Mouse (Mus musculus) forebrain, embryonic 11.5 days (tissue): ENCODE data around the gene Pkp4. TPM values are rescaled to one million over a fixed set of nuclear protein-coding genes. Genes with fewer than 3 reads are reported as not detected.

Source experiments
- ATAC-seq: fragments of 200-750 bp; cut with Nextera tagmentation; replicated peaks from 2 replicates; pipeline ENCODE4 v1.8.0; 2017; ENCODE audit warnings: moderate TSS enrichment; ENCODE audit not compliant: low FRiP score
- DNase-seq: peaks from one replicate; pipeline ENCODE4 v3.0.0-alpha.2; 2017; ENCODE audit warnings: low spot score
- H3K27ac ChIP-seq: fragments of 300-500 bp; sonication (generic); 2 replicates; pipeline ENCODE4 v1.5.1; 2014; ENCODE audit warnings: low read depth, low read length
- H3K27me3 ChIP-seq: fragments of 300-500 bp; sonication (generic); 2 replicates; pipeline ENCODE4 v1.6.1; 2014; ENCODE audit warnings: mild to moderate bottlenecking, low read length, mixed read lengths; ENCODE audit not compliant: control insufficient read depth, insufficient read depth
- H3K36me3 ChIP-seq: fragments of 300-500 bp; sonication (generic); 2 replicates; pipeline ENCODE4 v1.6.1; 2014; ENCODE audit warnings: mild to moderate bottlenecking, low read length, moderate library complexity, mixed read lengths; ENCODE audit not compliant: control insufficient read depth, insufficient read depth
- H3K4me1 ChIP-seq: fragments of 300-500 bp; sonication (generic); replicated peaks from 2 replicates; pipeline ENCODE4 v1.6.1; 2014; ENCODE audit warnings: low read length, mixed read lengths; ENCODE audit not compliant: control insufficient read depth, insufficient read depth
- H3K4me2 ChIP-seq: fragments of 300-500 bp; sonication (generic); 2 replicates; pipeline ENCODE4 v1.6.1; 2014; ENCODE audit warnings: low read depth, mild to moderate bottlenecking, low read length, moderate library complexity, mixed read lengths; ENCODE audit not compliant: severe bottlenecking
- H3K4me3 ChIP-seq: fragments of 300-500 bp; sonication (generic); 2 replicates; pipeline ENCODE4 v1.5.1; 2014; ENCODE audit warnings: low read depth, low read length
- H3K9ac ChIP-seq: fragments of 300-500 bp; sonication (generic); 2 replicates; pipeline ENCODE4 v1.6.1; 2014; ENCODE audit warnings: low read length
- H3K9me3 ChIP-seq: fragments of 300-500 bp; sonication (generic); 2 replicates; pipeline ENCODE4 v1.6.1; 2016; ENCODE audit warnings: low read length, mixed read lengths; ENCODE audit not compliant: control insufficient read depth
- WGBS: fragments of 180-500 bp; shearing (Covaris S2); extraction: QIAGEN DNeasy Blood & Tissue Kit; methylation state at CpG from one replicate; pipeline ENCODE4 v1.1.7; 2014; 5-methylcytosine and 5-hydroxymethylcytosine counted together
- polyA plus RNA-seq: library from polyadenylated mRNA; unstranded; fragments of >200 nt; fragmentation: Nextera tagmentation; extraction: Ambion mirVana; gene quantifications from 2 replicates; pipeline ENCODE4 v1.2.1, GENCODE M21; 2014

Pkp4 gene
- polyA plus RNA-seq, 1 experiment from 2014 or later, result 24.5 TPM

- ATAC-seq (no peak), DNase-seq (no peak)
- Histone ChIP-seq H3K36me3 (no peaks in the 10 kb centered on the region; the same call in 1 of the 2 replicates), H3K4me2 (no peak overlapping the region), H3K4me1 (no peaks in the 10 kb centered on the region), H3K27me3 (no peaks in the 10 kb centered on the region), H3K4me3 (no peak overlapping the region), H3K27ac (no peak overlapping the region), H3K9ac (no peak overlapping the region), H3K9me3 (no peaks in the 10 kb centered on the region)
- WGBS, result 82% methylated on average over 11 of the region's 11 CpGs
Observed at GRCm38 (mm10) chr2:59338501-59338900, 177.9 kb downstream of the Pkp4 start.

- Histone ChIP-seq H3K4me3 (no peak overlapping the region), H3K9me3 (no peaks in the 10 kb centered on the region), H3K9ac (no peak overlapping the region), H3K4me1 (no peaks in the 10 kb centered on the region), H3K27ac (no peak overlapping the region), H3K36me3 (no peaks in the 10 kb centered on the region; the same call in 1 of the 2 replicates), H3K27me3 (no peaks in the 10 kb centered on the region), H3K4me2 (no peak overlapping the region)
- ATAC-seq (no peak), DNase-seq (no peak)
- 90% methylated on average over 8 of the region's 8 CpGs for WGBS
Observed at GRCm38 (mm10) chr2:59338926-59339325, 178.3 kb downstream of the Pkp4 start.

GRCm38 (mm10) chr2:59339776-59340539 is 179.3 kb downstream of the Pkp4 start:
- no peak overlapping the region for H3K4me3 ChIP-seq
- H3K9ac ChIP-seq, result no peak overlapping the region
- ATAC-seq, result no peak
- DNase-seq, result no peak
- H3K27ac ChIP-seq, result no peak overlapping the region
- 90% methylated on average over 5 of the region's 5 CpGs for WGBS
- H3K27me3 ChIP-seq, result no peaks in the 10 kb centered on the region
- no peaks in the 10 kb centered on the region for H3K9me3 ChIP-seq
- no peaks in the 10 kb centered on the region for H3K4me1 ChIP-seq
- H3K36me3 ChIP-seq, result no peaks in the 10 kb centered on the region; the same call in 1 of the 2 replicates
- no peak overlapping the region for H3K4me2 ChIP-seq

- ATAC-seq (no peak), DNase-seq (no peak)
- Histone ChIP-seq H3K4me3 (no peak overlapping the region), H3K4me1 (no peaks in the 10 kb centered on the region), H3K9ac (no peak overlapping the region), H3K9me3 (no peaks in the 10 kb centered on the region), H3K36me3 (no peaks in the 10 kb centered on the region; the same call in 1 of the 2 replicates), H3K27me3 (no peaks in the 10 kb centered on the region), H3K4me2 (no peak overlapping the region), H3K27ac (no peak overlapping the region)
- WGBS, result 91% methylated on average over 1 of the region's 1 CpGs
Observed at GRCm38 (mm10) chr2:59340878-59341277, 180.2 kb downstream of the Pkp4 start.

- H3K27me3 ChIP-seq, result no peaks in the 10 kb centered on the region
- DNase-seq (no peak), ATAC-seq (no peak)
- 93% methylated on average over 6 of the region's 6 CpGs for WGBS
- H3K36me3 ChIP-seq, result peaks cover under 1% of the 10 kb centered on the region; the same call in 1 of the 2 replicates
- H3K4me3 ChIP-seq, result no peak overlapping the region
- H3K4me2 ChIP-seq, result no peak overlapping the region
- no peak overlapping the region for H3K27ac ChIP-seq
- H3K9ac ChIP-seq, result no peak overlapping the region
- H3K4me1 ChIP-seq, result no peaks in the 10 kb centered on the region
- no peaks in the 10 kb centered on the region for H3K9me3 ChIP-seq
Observed at GRCm38 (mm10) chr2:59342591-59343210, 182.1 kb downstream of the Pkp4 start.

GRCm38 (mm10) chr2:59343834-59344233 is 183.2 kb downstream of the Pkp4 start:
- no peak overlapping the region for H3K4me2 ChIP-seq
- no peak for DNase-seq
- no peak overlapping the region for H3K9ac ChIP-seq
- no peaks in the 10 kb centered on the region for H3K9me3 ChIP-seq
- H3K27me3 ChIP-seq, result no peaks in the 10 kb centered on the region
- no peak for ATAC-seq
- H3K36me3 ChIP-seq, result peaks cover 2% of the 10 kb centered on the region; the same call in 1 of the 2 replicates
- no peak overlapping the region for H3K27ac ChIP-seq
- H3K4me3 ChIP-seq, result no peak overlapping the region
- H3K4me1 ChIP-seq, result no peaks in the 10 kb centered on the region
- WGBS, result 97% methylated on average over 11 of the region's 11 CpGs

GRCm38 (mm10) chr2:59344699-59345098 is 184.0 kb downstream of the Pkp4 start:
- Histone ChIP-seq H3K27ac (no peak overlapping the region), H3K4me2 (no peak overlapping the region), H3K9ac (no peak overlapping the region), H3K27me3 (no peaks in the 10 kb centered on the region), H3K4me3 (no peak overlapping the region), H3K9me3 (no peaks in the 10 kb centered on the region), H3K4me1 (no peaks in the 10 kb centered on the region), H3K36me3 (peaks cover 2% of the 10 kb centered on the region; the same call in 1 of the 2 replicates)
- DNase-seq, result no peak
- no peak for ATAC-seq
- 94% methylated on average over 13 of the region's 13 CpGs for WGBS

- DNase-seq (no peak), ATAC-seq (no peak)
- Histone ChIP-seq H3K4me3 (no peak overlapping the region), H3K27me3 (no peaks in the 10 kb centered on the region), H3K9ac (no peak overlapping the region), H3K27ac (no peak overlapping the region), H3K9me3 (no peaks in the 10 kb centered on the region), H3K4me2 (no peak overlapping the region), H3K4me1 (no peaks in the 10 kb centered on the region), H3K36me3 (peaks cover 2% of the 10 kb centered on the region; the same call in 1 of the 2 replicates)
- WGBS, result 90% methylated on average over 11 of the region's 11 CpGs
Observed at GRCm38 (mm10) chr2:59345141-59345839, 184.6 kb downstream of the Pkp4 start.
